Mouse (Mus musculus) ES-E14 (cell line): ENCODE results near the gene Ubc.

Experiments used
- CHD2 ChIP-seq: IDR thresholded peaks from 2 replicates; pipeline ENCODE4 v1.6.1; 2014; ENCODE audit warnings: mild to moderate bottlenecking, low read depth, low read length, inconsistent platforms
- HCFC1 ChIP-seq: IDR thresholded peaks from 2 replicates; pipeline ENCODE4 v1.6.1; 2012; ENCODE audit warnings: low read length, inconsistent platforms, borderline replicate concordance; ENCODE audit not compliant: insufficient read depth
- MAFK ChIP-seq: IDR thresholded peaks from 2 replicates; pipeline ENCODE4 v1.6.1; 2014; ENCODE audit warnings: mild to moderate bottlenecking, low read depth, low read length, inconsistent platforms; ENCODE audit not compliant: insufficient read depth
- ZC3H11A ChIP-seq: IDR thresholded peaks from 2 replicates; pipeline ENCODE4 v1.6.1; 2012; ENCODE audit warnings: low read depth, mild to moderate bottlenecking, inconsistent platforms, low read length, borderline replicate concordance
- ZNF384 ChIP-seq: IDR thresholded peaks from 2 replicates; pipeline ENCODE4 v1.6.1; 2012; ENCODE audit warnings: low read depth, low read length, inconsistent platforms

DNA sequence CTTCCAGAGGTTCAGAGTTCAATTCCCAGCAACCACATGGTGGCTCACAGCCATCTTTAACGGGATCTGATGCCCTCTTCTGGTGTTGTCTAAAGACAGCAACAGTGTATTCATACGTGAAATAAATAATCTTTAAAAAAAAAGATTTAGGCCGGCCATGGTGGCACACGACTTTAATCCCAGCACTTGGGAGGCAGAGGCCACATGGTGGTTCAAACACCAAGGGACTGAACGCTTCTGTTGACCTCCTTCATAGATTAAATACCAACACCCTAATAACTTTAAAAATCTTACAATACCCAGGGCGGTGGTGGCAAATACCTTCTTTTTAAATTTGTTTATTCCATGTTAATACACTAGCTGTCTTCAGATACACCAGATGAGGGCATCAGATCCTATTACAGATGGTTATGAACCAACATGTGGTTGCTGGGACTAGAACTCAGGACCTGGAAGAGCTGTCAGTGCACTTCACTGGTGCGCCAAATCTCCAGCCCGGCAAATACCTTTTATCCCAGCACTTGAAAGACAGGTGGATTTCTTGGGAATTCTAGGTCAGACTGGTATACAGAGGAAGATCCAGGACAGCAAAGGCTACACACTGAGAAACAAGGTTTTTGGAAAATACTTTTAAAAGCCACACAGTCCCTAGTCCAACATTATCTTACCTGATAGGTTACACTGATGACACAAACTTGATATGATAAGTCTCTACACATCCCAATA is 4.6 kb downstream of the Ubc start:
- no peak for TF ChIP-seq ZNF384
- no peak for TF ChIP-seq ZC3H11A
- TF ChIP-seq CHD2, result no peak; the same call in 1 of the 2 replicates
- TF ChIP-seq HCFC1, result no peak
- no peak for TF ChIP-seq MAFK
